Mouse (Mus musculus) neutrophil, adult 5-6 weeks (primary cell): ENCODE data around the gene Tmem131. TPM values are rescaled to one million over a fixed set of nuclear protein-coding genes. Genes with fewer than 3 reads are reported as not detected.
"Not testable (repeated sequence)": the region's sequence is repeated elsewhere in the genome, so short reads cannot be mapped to it uniquely, and the experiment has no call there.

Experiments used
- ATAC-seq: fragments of 151-379, 151-347 bp; 2 replicates; pipeline ENCODE4 v1.8.0; 2017; ENCODE audit warnings: mild to moderate bottlenecking, moderate TSS enrichment; ENCODE audit not compliant: insufficient number of reproducible peaks, poor library complexity, low FRiP score, severe bottlenecking; ENCODE audit errors: extremely low read depth
- total RNA-seq: library from RNA; stranded (forward); fragments of 200-1000 nt; gene quantifications from 2 replicates; pipeline ENCODE4 v1.2.3, GENCODE M21; 2017

The Tmem131 gene
- total RNA-seq, 1 experiment from 2014 or later, result 43.4 TPM

DNA sequence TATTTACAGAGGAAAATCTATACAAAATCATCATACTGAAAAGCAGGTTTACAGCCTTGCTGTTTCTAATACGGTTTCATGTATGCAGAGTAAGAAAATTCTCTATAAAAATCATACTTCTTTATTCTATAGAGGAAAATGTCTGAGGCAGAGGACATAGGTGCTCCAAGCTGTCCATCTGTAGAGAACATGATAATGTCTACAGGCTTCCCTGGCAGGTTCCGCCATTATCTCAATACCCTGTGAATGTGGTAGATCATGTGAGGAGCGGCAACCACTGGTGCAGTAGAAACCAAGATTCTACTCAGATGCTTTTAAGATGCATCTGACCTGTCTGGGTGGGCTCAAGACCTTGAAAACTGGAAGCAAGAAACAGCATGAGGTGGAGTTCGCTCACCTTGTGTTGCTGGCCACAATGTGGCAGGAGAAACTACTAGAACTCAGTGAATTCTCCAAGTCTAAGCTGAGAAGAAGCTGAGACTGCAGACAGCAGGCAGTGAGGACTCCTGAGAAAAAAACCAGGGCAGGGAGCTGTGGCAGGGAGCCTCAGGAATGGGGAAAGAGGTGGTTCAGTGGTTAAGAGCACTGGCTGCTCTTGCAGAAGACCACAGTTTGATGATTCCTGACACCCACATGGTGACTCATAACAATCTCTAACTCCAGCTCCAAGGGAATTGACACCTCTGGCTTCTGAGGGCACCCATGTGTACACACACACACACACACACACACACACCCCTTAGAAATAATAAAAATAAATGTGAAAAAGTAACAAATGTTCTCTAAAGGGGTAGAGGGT lies 20.6 kb downstream of the Tmem131 start:
- no peak for ATAC-seq

GRCm38 (mm10) chr1:36921614-36922393 lies 21.7 kb downstream of the Tmem131 start:
- no peak; the same call in 1 of the 2 replicates for ATAC-seq

- ATAC-seq, result no peak
Measured at GRCm38 (mm10) chr1:36920726-36921125, 22.7 kb downstream of the Tmem131 start.

DNA sequence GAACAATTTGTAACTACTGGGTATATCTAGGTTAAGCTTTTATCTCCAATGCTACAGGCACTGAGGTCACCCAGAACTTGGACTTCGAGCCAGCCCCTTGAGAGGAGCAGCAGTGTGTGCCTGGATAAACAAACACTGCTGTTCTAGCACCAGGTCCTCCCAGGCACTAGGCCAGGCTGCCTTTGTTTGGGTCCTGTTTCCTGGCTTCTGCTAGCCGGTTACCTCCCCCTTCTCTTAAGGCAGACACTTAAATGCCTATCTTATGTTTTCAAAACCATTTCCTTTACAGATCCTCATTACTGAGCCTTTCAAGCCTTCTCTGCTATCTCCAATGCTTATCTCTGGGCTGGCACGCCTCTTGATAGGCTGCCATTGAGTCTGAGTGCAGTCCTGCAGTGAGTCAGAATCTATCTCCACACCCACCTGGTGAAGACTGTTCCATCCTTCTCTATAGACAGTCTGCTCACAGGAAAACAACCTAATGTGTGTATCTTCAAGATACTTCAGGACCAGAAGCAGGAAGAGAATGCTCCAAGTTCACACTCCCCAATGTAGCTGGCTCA lies 23.2 kb downstream of the Tmem131 start:
- no peak for ATAC-seq

DNA sequence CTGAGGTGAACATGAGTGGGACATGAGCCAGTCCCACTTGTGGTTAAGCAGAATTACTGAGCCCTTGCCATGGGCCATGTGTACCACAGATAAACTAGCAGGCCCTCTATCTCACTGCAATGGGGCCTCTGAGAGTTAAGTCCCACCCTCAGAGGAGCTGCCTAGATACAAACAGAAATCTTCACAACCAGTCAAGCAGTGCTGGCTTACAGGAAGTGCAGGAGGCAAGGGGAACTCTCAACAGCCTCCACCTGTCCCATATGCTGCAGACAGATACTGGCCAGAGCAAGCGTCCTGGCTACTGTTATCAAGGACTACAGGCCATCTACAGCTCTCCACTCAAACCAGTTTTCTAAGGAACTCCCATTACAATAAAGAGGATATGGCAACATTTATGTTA lies 23.7 kb downstream of the Tmem131 start:
- ATAC-seq, result peak; percentile 70

GRCm38 (mm10) chr1:36917423-36917822 lies 26.0 kb downstream of the Tmem131 start:
- ATAC-seq, result no peak

GRCm38 (mm10) chr1:36915200-36915580 lies 28.3 kb downstream of the Tmem131 start:
- no peak for ATAC-seq

DNA sequence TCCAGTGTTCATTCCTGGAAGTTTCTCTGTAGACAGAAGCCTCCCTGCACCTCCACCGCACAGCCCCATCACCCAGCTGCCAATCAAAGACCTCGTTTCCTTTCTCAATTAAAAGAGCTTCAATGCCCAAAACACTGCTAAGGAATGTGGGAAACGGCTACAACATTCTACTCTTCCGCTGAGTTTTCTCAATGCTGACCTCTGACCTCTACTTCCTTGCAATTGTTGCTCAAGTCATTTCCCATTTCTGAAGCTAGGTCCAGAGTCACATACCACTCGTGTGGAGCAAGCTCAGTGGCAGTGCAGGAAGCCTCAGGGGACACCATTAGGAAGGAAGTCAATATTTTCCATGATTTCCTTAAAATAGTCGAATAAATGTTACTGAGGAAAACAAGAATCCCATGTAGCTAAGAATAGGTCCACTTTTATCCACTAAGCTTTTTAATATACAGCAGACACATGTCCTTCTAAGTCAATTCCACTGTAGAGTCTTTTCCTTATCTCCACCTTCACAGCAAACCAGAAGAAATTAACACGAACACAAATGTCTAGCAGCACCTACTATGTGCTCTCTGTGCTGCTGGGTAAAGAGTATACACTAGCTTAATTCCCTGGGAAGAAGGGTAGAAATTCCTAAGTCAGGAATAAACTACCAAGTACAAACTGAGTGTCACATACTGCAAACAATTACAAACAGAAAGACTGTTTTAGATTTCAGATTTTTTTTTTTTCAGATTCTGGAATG lies 28.8 kb downstream of the Tmem131 start:
- no peak for ATAC-seq

- peak; percentile 44; the same call in 1 of the 2 replicates for ATAC-seq
Measured at GRCm38 (mm10) chr1:36913806-36914205, 29.7 kb downstream of the Tmem131 start.

DNA sequence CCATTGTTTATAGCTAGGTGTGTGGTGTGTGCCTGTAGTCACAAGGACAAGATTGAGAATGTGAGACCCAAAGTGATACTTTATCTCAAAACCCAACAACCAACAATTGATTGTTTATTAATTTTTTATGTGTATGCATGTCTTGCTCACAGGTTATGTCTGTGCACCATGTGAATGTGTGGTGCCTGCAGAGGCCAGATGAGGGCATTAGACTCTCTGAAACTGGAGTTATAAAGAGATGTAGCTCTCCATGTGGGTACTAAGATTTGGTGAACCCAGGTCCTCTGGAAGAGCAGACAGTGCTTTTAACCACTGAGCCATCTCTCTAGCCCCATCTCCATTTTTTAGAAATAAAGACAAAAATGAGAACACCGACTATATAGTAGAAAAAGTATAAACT lies 31.2 kb downstream of the Tmem131 start:
- no peak for ATAC-seq

DNA sequence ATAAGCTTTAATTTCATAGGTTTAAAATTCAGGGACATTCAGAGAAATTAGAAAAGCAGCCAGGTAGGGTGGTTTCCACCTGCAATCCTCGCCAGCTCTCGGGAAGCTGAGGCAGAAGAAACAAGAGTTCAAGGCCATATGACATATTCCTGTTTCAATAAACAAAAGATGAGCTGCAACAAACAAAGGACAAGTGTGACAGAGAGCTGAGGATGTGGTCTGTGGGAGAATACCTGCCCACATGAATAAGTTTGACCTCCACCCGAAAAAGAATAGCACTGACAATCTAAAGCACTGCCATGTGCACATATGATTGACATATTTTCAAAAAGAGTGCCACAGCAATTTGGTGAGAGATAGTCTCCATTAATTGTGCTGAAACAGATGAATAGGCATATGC lies 31.9 kb downstream of the Tmem131 start:
- 0 out of 2 replicates have a peak, but pooled peaks have one; percentile 20 for ATAC-seq

- ATAC-seq, result no peak
Measured at GRCm38 (mm10) chr1:36910397-36910796, 33.1 kb downstream of the Tmem131 start.

DNA sequence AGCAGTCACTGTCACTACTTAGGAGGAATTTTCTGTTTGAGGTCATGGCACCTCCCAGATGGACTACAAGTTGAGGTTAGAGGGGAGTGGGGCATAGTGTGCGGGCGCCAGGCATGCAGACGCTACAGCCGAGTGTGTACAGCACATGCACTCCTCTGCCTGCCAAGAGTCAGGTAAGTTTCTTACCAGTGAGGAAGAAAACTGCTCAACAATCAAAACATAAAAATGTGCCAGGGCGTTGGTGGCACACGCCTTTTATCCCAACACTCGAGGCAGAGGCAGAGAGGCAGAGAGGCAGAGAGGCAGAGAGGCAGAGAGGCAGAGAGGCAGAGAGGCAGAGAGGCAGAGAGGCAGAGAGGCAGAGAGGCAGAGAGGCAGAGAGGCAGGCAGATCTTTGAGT lies 33.5 kb downstream of the Tmem131 start:
- not testable (repeated sequence) for ATAC-seq

DNA sequence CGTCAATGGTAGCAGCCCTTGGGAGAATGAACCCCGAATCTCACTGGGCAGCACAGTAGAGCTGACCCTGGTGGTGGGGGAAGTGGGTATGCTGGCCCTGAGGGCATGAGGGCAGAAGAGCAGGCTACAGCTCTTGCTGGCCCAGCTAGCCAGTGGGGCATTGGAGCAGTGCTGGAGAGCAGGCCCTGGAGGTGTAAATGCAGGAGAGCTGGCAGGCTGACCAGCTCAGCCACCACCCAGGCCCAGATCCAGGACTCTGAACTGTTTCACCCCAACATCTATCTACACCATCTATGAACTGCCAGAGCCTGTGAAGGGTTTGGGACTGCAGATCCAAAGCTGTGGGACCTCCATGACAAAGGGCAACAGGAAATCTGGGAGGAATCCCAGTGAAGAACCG lies 38.2 kb downstream of the Tmem131 start:
- no peak for ATAC-seq

GRCm38 (mm10) chr1:36904489-36904888 lies 39.0 kb downstream of the Tmem131 start:
- ATAC-seq, result no peak

DNA sequence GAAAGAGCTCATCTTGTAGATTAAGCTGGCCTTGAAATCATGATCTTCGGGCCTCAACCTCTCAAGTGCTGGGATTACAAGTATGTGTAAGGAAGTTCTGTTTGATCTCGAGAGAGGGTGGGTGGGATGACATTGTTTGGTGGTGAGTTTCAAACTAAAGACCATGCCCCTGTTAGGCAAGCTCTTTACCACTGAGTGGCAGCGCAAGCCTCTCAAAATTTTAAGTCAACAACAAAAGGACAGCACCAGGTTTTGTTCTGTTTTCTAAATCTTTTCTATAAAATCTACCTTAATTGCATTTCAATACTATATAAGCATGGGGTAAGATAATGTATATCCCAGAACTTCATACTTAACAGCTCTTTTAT lies 39.4 kb downstream of the Tmem131 start:
- no peak for ATAC-seq

DNA sequence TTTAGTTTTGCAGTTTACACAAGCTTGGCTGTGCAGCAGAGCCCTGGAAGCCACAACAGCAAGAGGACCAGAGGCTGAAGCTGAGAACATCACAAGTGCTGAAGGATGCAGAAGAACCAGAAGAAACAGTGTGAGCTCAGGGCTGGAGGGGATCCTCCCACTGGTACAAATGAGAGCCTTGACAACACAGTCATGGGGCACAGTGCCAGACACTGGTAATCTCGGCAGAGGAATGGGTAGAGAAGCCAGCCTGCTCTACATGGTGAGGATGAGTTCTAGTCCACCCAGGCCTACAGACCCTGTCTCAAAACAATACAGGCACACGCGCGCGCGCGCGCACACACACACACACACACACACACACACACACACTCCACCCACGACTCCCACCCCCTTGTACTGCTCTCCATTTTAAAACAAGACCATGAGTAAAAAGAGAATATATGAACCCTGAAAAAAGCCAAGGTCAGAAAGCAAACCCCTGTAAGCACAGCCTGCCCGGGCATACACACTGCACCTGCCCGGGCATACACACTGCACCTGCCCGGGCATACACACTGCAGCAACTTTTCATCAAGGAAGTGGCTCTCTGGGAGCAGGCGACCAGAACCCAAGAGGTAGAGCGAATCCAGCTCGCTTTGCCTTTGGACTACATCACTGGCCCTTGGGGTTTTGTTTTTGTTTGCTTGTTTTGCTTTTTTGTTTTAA lies 39.9 kb downstream of the Tmem131 start:
- no peak for ATAC-seq

GRCm38 (mm10) chr1:36902533-36903315 lies 40.7 kb downstream of the Tmem131 start:
- ATAC-seq, result no peak
